Comparison of ENCODE assay signal across 27 mouse cellular contexts in the genomic region with DNA sequence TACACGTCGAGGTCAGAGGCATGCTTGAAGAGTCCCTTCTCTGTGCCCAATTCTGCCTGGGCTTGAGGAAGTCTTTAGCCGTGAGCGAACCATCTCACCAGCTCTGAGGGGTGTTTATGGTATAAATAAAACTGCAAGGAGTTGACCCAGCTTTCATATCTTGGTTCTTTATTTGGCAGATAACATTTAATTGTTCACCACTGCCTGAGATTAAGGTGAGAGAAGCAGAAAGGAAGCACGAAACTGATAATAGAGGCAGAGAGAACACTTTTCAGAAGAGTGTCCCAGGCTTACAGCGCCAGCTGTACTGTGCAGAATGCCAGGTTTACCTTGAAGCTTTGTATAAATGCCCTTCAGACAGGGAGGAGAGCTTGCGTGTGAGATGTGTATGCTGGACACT.
"Had no signal": no experiment of that assay in that cellular context is flagged by ENCODE, and none has a peak within 500 bp of the region (broad histone marks: within the 10 kb centered on the region; RNA-seq: fewer than 3 reads in every experiment).

No protein-coding gene starts in this region.

- H3K27ac ChIP-seq: limb, embryonic 10.5 days; limb, embryonic 12.5 days; limb, embryonic 13.5 days; limb, embryonic 15.5 days; liver, embryonic 12.5 days; liver, embryonic 13.5 days; liver, embryonic 14.5 days; liver, embryonic 15.5 days; lung, embryonic 15.5 days; macrophage; midbrain, embryonic 10.5 days; midbrain, embryonic 12.5 days; midbrain, embryonic 13.5 days; midbrain, embryonic 15.5 days had no signal

- H3K4me3 ChIP-seq: limb, embryonic 10.5 days; limb, embryonic 12.5 days; limb, embryonic 13.5 days; limb, embryonic 15.5 days; liver, embryonic 12.5 days; liver, embryonic 13.5 days; liver, embryonic 15.5 days; lung, embryonic 15.5 days; megakaryocyte, embryonic 14.5 days; midbrain, embryonic 10.5 days; midbrain, embryonic 12.5 days; midbrain, embryonic 13.5 days; midbrain, embryonic 15.5 days; myocyte had no signal

- H3K27me3 ChIP-seq: limb, embryonic 12.5 days; limb, embryonic 13.5 days; limb, embryonic 15.5 days; liver, embryonic 12.5 days; liver, embryonic 13.5 days; liver, embryonic 15.5 days; lung, embryonic 15.5 days; megakaryocyte, embryonic 14.5 days; midbrain, embryonic 12.5 days; midbrain, embryonic 13.5 days; midbrain, embryonic 15.5 days had no signal

- H3K9me3 ChIP-seq: limb, embryonic 10.5 days; limb, embryonic 12.5 days; limb, embryonic 13.5 days; limb, embryonic 15.5 days; liver, embryonic 12.5 days; liver, embryonic 13.5 days; liver, embryonic 15.5 days; lung, embryonic 15.5 days; megakaryocyte, embryonic 14.5 days; midbrain, embryonic 10.5 days; midbrain, embryonic 12.5 days; midbrain, embryonic 13.5 days; midbrain, embryonic 15.5 days had no signal

- H3K9ac ChIP-seq: limb, embryonic 12.5 days; limb, embryonic 13.5 days; limb, embryonic 15.5 days; liver, embryonic 12.5 days; liver, embryonic 13.5 days; liver, embryonic 14.5 days; liver, embryonic 15.5 days; liver, postnatal 0 days; lung, embryonic 14.5 days; lung, embryonic 15.5 days; midbrain, embryonic 12.5 days; midbrain, embryonic 13.5 days; midbrain, embryonic 15.5 days had no signal

- DNase-seq: left cerebral cortex, postnatal 4 days; liver; liver, embryonic 13.5 days; liver, postnatal 0 days; lung, adult 18-20 months; lung, adult 2 months; lung, embryonic 14.5 days; lung, postnatal 10 days; lung, postnatal 14 days; lung, postnatal 36 days; lung, postnatal 4 days; midbrain, embryonic 14.5 days had no signal

- H3K4me1 ChIP-seq: limb, embryonic 10.5 days; limb, embryonic 12.5 days; limb, embryonic 13.5 days; limb, embryonic 15.5 days; liver, embryonic 12.5 days; liver, embryonic 13.5 days; liver, embryonic 15.5 days; lung, embryonic 15.5 days; midbrain, embryonic 10.5 days; midbrain, embryonic 12.5 days; midbrain, embryonic 13.5 days; midbrain, embryonic 15.5 days had no signal
